Mouse (Mus musculus) 3T3-L1 (cell line): ENCODE measurements at regions not wholly inside any gene's neighbourhood (a gene's known extent, or its start where the extent isn't known, plus 50 kb on each side); places are given as distances from the start of the nearest gene placed in this dataset.
"Not testable (repeated sequence)": the region's sequence is repeated elsewhere in the genome, so short reads cannot be mapped to it uniquely, and the experiment has no call there.

Experiments
- DNase-seq: peaks from one replicate; pipeline ENCODE4 v3.0.0-alpha.2; 2015; ENCODE audit warnings: low read depth, low spot score

DNA sequence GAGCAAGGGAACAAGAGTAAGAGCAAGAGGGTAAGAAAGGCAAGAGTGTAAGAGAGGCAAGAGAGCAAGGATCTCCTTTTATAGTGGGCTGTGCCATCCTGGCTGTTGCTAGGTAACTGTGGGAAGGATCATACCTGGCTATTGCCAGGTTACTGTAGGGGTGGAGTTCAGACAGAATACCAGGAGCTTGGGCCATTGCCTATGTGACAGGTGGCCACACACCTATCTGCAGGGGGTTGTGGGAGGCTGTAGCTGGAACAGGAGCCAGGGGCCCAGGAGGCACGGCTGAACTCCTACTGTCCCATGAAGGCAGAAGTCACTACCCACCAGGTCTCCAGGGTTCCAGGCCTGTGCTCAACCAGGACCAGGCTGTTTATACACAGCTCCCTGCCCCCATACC lies 1149.0 kb downstream of the 9330182O14Rik start:
- DNase-seq, result no peak

DNA sequence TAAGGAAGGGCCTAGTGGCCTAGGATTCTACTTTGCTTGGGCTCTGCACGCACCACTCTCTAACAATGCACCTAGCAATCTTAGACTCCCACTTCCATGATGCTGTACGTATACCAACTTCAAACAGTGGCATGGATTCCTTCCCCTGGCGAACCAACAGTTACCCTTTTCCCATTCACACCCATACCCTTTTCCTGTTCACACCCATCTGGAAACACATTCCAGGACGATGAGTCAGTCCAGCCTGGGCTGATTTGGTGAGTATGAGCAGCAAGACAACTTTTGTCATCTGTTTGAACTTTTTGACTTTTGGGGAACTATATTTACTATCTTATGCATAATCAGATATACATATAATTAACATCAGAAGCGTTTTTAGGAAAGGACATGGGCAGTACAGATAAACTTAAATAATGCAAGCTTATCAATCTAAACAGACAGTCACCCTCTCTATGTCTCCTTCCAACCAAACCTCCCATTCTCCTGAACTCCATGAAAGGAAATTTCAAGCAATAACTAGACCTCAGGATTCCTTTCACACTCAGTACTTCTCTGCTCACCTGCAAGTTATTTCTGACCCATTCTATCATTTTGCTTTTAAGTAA lies 1152.7 kb downstream of the 9330182O14Rik start:
- DNase-seq, result peak; percentile 82

- DNase-seq, result no peak
These were observed 1163.3 kb downstream of the 9330182O14Rik start for GRCm38 (mm10) chr15:41297419-41297818.

DNA sequence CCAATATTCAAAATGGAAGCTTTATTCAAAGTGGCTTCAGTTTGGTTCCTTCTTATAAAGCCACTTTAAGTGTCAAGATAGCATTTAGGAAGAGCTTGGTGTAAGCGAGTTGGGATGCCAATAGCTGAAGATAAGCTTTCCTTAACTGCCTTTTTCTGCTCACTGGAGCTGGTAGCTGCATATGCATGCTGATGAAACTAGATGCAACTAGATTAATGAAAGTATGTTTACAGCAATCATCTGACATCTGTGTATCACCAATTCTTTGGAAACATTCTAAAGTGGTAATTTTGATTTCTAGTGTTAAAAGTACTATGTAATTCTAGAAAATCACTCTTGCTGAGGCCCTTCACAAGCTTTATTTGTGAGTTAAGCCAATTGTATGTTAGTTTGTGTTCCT lies 1172.5 kb downstream of the 9330182O14Rik start:
- DNase-seq, result no peak

DNA sequence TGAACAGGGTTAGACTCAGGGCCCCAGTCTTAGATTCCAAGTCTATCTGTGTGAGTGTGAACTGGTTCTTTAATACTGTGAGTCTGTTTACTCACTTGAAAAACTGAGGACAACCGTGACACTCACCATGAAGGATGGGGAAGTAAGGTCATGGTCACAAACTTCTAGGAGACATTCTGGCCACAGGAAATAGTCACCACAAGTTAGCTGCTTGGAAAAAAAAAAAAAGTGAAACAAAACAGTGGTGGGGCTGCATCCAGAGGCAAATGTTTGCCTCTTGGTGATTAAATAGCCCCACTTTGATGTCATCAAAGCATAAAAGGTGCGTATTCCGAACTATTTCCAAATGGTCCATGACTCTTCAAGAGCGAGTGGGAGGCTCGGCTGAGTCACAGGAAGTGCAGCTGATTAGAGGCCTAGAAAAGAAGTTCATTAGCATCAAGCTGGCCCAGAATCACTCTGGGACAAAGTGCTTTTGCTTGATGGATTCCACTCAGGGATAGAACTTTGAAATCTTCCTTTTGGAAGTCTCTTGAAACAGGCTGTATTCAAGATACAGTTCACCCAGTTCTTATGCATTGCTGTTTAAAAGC lies 1177.7 kb downstream of the 9330182O14Rik start:
- DNase-seq, result no peak

DNA sequence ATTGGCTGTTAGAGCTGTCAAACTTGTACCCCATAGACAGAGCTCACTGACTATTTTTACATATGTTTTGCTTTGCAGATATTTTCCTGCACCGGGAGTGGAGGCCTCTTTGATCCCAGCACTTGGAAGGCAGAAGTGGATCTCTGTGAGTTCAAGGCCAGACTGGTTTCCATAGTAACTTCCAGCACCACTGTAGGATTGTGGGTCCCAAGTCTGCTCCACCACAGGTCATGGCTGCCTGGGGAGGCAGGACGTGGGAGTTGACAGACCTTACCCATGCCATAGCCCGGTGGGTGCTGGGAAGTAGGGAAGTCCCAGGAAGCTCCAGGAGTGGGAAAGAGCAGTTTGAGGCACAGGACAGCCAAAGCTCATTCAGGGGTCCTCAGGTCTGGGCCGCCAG lies 1180.8 kb downstream of the 9330182O14Rik start:
- DNase-seq, result no peak

GRCm38 (mm10) chr15:41325633-41326252 lies 1191.6 kb downstream of the 9330182O14Rik start:
- DNase-seq, result peak; percentile 87

DNA sequence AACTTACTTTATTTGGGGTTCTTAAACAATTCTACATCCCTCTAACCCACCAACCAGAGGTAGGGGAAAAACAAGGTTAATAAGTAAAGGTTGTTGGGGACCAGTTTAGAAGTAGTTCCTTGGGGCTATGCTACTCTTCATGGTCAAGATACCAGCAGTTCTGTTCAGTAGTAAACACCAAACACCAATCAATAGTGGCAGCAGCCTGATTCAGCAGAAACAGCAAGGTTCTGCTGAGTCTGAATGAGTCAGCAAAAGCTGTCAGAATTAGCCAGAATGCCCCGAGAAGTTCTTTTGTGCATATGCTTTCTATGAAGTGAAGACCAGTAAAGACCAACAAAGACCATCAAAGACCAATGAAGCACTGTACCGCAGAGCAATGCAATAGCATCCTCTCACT lies 1195.1 kb downstream of the 9330182O14Rik start:
- DNase-seq, result no peak

GRCm38 (mm10) chr15:41330085-41330484 lies 1195.9 kb downstream of the 9330182O14Rik start:
- DNase-seq, result peak; percentile 14

- DNase-seq, result no peak
These were observed 1198.3 kb downstream of the 9330182O14Rik start for GRCm38 (mm10) chr15:41332451-41332850.

- DNase-seq, result no peak
These were observed 1199.0 kb downstream of the 9330182O14Rik start for GRCm38 (mm10) chr15:41333165-41333564.

DNA sequence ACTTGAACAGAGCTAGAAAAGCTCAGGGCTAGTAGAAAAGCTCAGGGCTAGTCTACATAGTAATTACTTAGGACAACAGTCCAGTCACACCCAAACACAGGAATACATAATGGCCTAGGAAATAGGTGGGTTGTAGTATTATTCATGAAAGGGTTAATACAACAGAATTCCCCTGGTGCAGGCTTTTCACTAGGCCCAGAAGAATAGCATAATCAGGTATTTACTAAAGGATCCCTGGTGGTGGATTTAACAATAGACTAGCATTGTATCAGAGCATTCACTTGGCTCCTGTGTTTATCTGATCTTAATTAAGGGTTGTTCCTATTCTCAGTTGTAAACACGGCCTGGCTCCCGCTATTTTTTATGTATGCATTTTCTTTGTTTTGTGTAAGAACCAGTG lies 1206.5 kb downstream of the 9330182O14Rik start:
- DNase-seq, result not testable (repeated sequence)

- peak; percentile 11 for DNase-seq
These were observed 1211.4 kb downstream of the 9330182O14Rik start for GRCm38 (mm10) chr15:41345554-41345953.

DNA sequence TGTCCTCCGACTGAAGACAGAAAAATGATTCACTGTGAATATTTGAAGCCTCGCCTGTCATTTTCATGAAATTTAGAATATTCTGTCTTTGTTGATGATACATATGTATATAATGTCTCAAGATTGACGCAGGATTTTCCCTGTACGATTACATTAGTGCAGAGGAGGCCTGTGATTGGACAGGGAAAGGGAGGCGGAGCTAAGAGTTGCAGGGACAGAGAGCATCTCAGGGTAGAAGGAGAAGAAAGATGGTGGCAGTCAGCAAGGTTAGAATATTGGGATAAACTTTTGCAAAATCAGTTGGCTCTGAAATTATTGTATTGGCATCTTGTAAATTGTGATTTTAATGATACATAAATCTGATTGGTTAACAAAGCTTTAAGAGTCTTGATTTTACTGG lies 1213.1 kb downstream of the 9330182O14Rik start:
- DNase-seq, result no peak

DNA sequence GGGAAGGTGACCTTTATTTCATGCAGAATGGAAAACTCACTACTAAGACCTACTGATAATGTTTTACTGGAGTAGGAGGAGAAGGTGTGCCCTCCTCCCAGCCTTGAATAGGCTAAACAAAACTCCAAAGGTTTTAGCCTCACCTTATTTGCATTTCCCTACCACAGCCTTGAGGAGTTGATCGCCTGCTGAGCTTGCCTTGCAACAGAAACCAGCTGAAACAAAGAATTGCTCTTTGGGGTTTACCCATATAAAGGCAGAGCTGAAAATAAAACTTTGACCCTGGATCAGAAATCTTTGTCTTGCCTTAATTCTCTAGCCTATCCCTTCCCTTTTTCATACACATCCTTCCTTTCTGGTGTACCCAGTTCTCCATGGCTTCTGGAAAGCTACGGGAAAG lies 1218.0 kb downstream of the 9330182O14Rik start:
- DNase-seq, result no peak

GRCm38 (mm10) chr15:41359276-41359675 lies 1225.1 kb downstream of the 9330182O14Rik start:
- no peak for DNase-seq

DNA sequence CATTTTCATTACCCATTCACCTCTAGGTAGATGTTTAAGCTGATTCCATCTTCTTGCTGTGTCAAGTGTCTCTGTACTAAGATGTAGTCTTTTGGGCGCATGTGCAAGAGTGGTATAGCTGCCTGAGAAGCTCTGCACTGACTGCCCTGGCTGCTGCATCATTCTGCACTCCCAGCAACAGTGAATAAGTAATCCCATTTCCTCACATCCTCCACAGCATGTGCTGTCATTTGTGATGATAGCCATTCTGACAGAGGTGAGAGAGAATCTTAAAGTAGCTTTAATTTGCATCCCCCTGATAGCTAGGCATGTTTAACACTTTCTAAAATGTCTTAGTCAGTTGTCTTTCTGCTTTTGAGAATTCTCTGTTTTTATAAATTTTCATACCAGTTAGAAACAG lies 1240.5 kb downstream of the 9330182O14Rik start:
- DNase-seq, result no peak

GRCm38 (mm10) chr15:41375906-41376305 lies 1241.7 kb downstream of the 9330182O14Rik start:
- peak; percentile 46 for DNase-seq

DNA sequence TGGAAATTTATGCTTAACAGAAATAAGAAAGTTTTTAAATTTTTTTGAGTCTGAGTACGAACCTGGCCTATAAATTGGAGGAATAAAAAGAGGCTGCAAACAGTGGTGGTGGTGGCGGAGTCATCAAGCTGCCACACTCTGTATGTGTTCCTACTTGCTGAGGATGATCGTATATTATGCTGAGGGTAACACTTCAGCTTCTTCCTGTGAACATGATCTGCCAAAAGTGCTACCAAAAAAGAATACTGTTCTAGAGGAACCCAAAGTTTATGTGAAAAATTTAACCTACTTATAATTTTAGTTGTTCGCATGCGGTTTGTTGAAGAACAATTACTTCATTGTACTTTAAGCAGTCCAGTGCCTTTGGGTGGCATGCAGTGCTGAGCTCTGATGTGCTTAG lies 1245.5 kb downstream of the 9330182O14Rik start:
- DNase-seq, result no peak

DNA sequence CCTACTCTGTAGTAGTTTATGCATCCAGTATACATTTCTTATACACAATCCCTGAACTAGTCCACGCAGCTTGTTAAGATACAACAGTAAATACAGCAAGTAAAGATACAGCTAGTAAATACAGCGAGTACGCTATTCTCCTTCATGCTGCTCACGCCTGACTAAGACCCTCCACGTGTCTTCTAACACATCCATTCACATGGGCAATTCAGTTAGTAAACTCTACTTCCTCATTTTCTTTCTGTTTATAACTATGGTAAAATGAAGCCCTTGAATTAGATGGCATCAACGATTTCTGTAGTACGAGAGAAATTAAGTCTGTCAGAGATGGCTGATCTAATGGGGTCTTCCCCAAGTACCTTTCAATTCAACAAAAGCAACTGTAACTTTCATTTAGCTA lies 1246.3 kb downstream of the 9330182O14Rik start:
- no peak for DNase-seq

- no peak for DNase-seq
These were observed 1256.5 kb downstream of the 9330182O14Rik start for GRCm38 (mm10) chr15:41390699-41391098.
